Mouse (Mus musculus) stomach, postnatal 0 days (tissue): ENCODE results near the gene Nfatc4.

Source experiments
- CTCF ChIP-seq: IDR thresholded peaks from 2 replicates; pipeline ENCODE4 v1.5.1; 2016; ENCODE audit warnings: antibody characterized with exemption, low read depth, mild to moderate bottlenecking, moderate library complexity
- EP300 ChIP-seq: optimal IDR thresholded peaks from 2 replicates; pipeline ENCODE3; 2016; ENCODE audit warnings: antibody characterized with exemption

DNA sequence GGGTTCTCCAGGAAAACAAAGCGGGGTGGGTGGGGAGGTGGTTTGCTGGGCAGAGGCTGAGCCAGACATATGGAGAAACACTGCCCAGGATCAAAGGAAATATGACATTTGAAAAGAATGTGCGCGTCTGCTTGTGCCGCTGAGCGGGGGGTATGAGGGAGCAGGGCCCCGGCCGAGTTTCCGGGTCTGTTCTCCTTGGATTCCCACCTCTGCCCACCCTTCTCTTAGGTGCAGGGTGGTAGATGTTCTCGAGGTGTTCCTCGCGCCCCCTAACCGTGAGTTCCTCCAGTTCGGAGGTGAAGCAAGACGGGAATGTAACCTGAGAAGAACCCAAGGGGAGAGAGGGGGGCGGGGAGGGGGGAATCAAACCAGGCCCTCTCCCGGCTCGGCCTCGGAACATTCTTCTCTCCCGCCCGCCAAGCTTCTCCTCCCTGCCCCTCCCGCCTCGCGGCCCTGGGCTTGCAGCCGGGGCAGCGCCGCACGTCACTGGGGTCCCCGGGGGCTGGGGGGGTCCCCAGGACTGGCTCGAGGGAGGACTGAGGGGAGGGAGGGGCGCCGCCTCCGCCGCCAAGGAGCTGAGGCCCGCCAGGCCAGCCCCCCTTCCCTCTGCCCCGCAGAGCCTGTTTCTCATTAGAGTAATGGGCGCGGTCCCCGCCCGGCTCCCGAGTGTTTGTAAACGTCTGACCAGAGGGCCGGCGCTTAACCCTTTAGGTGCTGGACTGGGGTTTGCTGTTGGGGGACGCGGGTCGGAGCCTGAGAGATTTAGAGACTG lies at the start of gene Nfatc4:
- TF ChIP-seq CTCF (no peak; the same call in none of the 2 replicates), EP300 (no peak)
